Mouse (Mus musculus) gastrocnemius, postnatal 10 days (tissue): ENCODE results near the gene Evx1. TPM values are rescaled to one million over a fixed set of nuclear protein-coding genes. Genes with fewer than 3 reads are reported as not detected.

Source experiments
- DNase-seq: peaks from one replicate; pipeline ENCODE4 v3.0.0; 2021; ENCODE audit warnings: mixed read lengths
- total RNA-seq, 2 experiments: library from RNA; stranded (reverse); gene quantifications; 2 replicates each; pipeline ENCODE4 v1.2.3; 2021

Gene Evx1
- total RNA-seq, 2 experiments from 2014 or later: not detected

DNA sequence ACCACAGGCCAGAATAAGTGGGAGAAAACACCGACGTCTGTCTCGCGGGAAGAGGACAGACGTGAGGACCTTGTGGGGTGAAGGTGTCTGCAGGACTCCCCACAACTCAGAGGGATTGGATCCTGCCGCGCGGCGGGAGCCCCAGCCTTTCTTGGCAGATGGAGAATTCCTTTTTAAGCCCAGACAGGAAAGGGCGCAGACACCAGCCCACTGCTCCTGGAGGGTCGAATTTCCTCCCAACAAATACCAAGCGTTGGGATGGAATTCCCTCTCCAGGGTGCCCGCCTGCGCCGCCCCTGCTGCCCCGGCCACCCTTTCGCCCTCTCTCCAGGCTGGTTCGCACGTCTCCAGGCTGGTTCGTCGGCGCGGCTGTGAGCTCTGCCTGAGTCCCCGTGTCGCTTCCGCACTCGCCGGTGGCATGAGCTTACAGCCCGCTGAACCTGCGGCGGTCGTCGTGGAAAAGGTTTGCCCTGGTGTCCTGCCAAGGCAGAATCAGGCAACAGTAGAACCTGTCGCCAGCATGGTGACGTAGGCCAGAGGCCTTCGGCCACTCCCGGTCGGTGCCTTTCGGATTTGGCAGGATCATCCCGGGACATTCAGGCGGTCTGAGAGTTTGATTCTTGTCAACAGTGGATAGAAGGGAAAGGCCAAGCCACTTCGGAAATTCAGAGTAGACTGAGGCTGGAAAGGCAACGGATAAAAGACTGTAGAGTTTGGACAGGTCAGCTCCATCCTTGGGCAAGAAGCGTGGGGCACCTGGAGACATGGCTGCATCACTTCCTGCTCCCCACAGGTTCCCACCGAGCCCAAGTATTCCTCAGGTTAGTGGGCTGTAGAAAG, 22.1 kb upstream of the Evx1 start:
- peak; percentile 25 for DNase-seq

GRCm38 (mm10) chr6:52292328-52292727, 21.0 kb upstream of the Evx1 start:
- DNase-seq: no peak

DNA sequence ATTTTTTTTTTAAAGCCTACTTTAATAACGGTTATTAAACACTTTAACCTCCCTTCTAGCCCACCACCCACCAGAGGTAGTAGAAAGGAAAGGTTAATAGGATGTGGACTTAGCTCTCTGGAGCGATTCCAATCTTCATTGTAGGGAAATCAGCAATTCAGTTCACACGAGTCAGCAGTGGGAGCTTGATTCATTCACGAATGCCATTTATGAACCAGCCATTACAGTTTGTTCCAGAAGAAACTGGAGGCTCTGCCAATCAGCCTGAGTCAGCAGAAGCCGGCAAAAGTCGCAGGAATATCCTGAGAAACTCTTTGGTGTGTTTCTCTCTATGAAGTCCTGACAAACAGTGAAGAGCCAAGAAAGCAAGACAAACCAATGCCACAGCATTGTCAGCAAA, 18.7 kb upstream of the Evx1 start:
- no peak for DNase-seq

DNA sequence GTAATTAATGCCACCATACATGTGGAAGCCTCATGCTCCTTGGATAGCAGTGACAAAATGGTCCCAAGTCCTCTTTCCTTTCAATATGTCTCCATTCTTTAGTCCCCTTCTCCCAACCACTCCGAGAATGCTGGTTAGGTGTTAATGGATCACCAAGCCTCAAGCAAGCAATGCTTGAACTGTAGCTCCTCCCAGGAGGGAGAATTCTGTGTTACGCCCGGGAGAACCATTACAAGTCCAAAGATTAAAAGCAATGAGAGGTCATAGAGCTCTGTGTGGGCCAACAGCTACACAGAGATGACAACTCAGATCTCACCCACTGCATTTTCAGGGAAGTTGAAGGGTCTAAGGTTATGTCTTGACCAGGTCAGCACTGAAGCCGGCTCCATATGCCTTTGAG, 14.8 kb upstream of the Evx1 start:
- DNase-seq: no peak

GRCm38 (mm10) chr6:52300806-52301205, 12.5 kb upstream of the Evx1 start:
- no peak for DNase-seq

DNA sequence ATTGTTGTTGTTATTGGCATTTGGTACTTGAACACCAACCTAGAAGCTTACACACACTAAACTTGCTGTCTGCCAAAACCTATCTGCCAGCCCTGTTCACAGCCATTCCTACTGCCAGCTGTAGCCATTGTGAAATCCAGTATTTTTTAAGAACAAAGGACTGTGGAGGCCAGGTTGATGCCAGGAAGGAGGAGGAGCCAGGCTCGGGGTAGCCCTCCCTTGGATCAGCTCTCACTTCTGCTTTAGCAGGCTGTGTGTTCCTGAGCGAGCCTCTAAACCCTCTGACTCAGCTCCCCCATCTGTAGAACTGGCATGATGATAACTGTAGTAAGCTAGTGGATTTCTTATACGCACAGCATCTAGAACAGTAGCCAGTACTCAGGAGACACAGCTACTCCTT, 9.9 kb upstream of the Evx1 start:
- DNase-seq: no peak

- DNase-seq: peak; percentile 64
Measured at GRCm38 (mm10) chr6:52305877-52306389, 7.4 kb upstream of the Evx1 start.

DNA sequence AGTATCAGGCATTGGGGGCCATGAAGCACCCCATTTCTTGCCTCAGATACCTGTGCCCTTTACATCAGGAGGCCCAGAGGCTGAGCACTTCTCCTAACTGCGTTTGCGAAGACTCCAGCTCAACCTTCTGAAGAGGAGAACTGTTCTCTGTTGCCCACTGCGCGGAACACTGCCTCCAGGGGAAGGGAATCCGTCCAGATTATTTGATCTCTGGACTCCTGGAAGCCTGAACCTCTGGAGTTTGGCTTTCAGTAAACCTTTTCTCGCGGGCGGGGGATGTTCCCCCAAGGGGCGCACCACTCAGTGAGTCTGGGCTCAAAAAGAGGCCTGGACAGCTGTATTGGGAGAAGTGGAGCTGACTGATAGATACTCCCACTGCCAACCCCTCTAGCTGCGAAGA, 3.5 kb upstream of the Evx1 start:
- DNase-seq: no peak

GRCm38 (mm10) chr6:52310366-52310765, 2.9 kb upstream of the Evx1 start:
- DNase-seq: no peak

GRCm38 (mm10) chr6:52311661-52312557, 1.4 kb upstream of the Evx1 start:
- no peak for DNase-seq

DNA sequence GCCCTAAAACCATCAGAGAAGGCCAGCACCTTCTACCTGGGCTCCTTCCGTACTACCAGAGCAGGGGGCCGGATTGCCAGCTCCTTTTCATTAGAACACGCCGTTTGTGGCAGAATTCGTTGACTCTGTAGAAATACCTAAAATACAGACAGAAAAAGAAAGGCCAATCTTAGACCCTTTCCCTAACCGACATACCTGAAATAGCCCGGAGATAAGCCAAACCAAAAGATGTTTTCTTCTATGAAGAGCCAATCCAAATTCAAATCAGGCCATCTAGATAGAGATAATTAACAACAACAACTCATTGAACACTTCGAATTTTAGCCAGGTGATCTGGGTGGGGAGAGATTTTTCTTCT, 761 bp upstream of the Evx1 start:
- DNase-seq: no peak

GRCm38 (mm10) chr6:52314304-52315100, 1.2 kb downstream of the Evx1 start:
- DNase-seq: no peak

DNA sequence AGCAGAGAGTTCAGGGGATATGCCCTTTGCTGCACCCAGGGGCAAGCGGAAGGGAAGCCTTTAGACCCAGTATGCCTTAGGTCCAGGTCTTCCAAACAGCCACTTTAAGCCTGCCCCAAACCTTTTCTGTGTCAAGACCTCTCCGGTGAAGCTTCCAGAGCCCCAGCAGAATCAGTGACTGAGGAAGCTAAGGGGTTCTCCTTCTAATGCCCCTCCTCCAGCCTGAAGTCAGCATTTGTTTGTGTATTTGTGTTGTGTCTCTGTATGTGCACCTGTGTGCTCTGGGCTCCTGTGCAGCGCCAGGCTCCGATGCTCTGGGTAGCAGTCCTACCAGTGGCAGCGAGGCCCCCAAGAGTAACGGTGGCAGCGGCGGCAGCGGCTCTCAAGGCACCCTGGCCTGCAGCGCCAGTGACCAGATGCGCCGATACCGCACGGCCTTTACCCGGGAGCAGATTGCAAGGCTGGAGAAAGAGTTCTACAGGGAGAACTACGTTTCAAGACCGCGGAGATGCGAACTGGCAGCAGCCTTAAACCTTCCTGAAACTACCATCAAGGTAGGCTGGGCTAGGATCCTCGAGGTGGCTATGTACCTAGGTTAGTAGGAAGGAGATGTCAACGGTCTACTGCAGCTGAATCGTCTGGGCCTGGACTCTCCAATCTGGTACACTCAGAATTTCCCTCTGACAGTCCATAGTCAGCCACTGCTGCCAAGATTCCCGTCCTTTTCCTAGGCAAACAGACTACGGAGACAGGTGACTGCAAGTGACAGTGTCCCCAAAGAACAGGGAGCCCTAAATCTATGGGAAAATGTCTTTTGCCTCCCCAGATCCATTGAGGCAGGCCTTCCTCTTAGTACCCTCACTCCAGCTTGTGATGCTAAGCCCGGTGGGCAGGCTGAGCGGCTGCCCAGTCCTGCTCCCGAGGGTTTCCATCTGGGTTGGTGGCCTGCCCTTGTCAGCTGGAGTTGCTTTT, 2.4 kb downstream of the Evx1 start:
- peak; percentile 18 for DNase-seq

DNA sequence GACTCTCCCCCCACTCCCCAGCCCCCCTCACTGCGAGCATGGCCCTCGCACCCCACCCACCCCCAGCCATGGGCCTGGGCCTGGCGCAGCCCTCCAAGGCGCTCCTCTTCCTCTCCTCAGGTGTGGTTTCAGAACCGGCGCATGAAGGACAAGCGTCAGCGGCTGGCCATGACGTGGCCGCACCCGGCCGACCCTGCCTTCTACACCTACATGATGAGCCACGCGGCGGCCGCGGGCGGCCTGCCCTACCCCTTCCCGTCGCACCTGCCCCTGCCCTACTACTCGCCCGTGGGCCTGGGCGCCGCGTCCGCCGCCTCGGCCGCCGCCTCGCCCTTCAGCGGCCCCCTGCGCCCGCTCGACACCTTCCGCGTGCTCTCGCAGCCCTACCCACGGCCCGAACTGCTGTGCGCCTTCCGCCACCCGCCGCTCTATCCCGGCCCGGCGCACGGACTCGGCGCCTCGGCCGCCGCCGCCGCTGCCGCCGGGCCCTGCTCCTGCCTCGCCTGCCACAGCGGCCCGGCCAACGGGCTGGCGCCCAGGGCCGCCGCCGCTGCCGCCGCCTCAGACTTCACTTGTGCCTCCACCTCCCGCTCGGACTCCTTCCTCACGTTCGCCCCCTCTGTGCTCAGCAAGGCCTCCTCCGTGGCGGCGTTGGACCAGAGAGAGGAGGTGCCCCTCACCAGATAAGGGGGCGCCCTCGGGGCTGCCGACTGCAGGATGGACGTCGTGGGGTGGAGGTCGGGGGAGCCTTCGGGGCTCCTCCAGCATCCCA, 3.3 kb downstream of the Evx1 start:
- peak; percentile 14 for DNase-seq

DNA sequence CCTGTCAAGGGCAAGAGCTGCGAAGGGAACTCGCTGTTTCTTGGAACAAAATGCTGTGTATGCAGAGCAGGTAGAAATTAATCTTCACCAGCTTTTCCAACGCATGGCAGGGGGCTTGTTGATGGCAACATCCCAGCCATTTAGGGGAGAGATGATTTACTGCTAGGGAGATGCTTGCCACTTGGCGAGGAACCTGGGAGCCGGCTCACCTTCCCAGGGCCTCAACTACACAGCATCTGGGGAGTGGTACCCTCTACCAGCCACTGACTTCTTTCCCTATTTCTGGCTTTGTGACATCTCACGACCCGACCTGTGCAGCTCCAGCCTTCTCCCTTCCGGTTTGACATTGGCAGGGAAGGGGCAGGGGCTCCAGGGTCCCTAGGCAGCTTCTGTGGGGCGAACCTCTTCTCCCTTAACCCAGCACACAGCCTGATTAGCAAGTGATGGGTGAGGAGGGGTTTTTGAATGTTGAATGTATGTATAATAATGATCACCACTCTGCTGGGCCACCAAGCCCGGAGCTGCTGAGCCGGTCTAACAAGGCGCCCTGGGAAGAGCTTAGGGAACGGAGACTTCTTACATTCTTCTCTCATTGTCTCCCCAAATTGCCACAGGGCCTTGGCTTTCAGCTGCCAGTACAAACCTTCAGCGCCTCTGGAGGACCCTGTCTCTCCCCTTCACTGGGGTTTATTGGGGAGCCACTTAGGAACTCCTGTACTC, 4.3 kb downstream of the Evx1 start:
- no peak for DNase-seq

DNA sequence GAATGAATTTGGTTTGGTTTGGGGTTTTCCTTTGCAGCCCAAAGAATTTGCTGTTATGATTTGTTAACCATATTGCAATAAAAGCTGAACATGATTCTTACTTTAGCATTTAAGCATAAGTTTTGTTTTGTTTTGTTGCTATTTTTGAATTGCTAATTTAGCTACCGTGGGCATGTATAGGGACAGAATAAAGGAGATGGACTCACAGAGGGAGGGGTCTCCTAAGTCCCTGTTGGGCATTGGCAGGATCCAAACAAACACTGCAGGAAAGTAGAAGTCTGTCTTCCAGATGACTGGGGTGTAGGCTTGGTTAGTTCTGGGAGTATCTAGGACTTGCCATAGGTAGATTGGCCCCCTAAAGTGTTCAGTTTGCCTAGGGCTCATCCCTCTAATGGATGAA, 5.0 kb downstream of the Evx1 start:
- DNase-seq: no peak

- DNase-seq: no peak
Measured at GRCm38 (mm10) chr6:52319956-52320690, 6.8 kb downstream of the Evx1 start.

- no peak for DNase-seq
Measured at GRCm38 (mm10) chr6:52320966-52321825, 7.9 kb downstream of the Evx1 start.
